Mouse (Mus musculus): ENCODE measurements around the gene Defb19.

- TF ChIP-seq USF1 (IDR thresholded peaks at IDR 0.05; ENCODE audit: low read depth, low read length) (no peak), CTCF (IDR thresholded peaks at IDR 0.05 in 2 of 3, conservative IDR thresholded peaks at IDR 0.05 in 1 of 3; ENCODE audit: control insufficient read depth in 1 of 3, insufficient read depth in 1 of 3, low read depth in 2 of 3, low read length in 3 of 3, poor library complexity in 1 of 3, severe bottlenecking in 1 of 3) (no peak), ZMIZ1 (IDR thresholded peaks at IDR 0.05; ENCODE audit: low read depth, low read length) (no peak), MEF2A (IDR thresholded peaks at IDR 0.05; ENCODE audit: extremely low read depth, insufficient replicate concordance, low read depth, low read length, poor library complexity, severe bottlenecking) (no peak), RCOR1 (IDR thresholded peaks at IDR 0.05; ENCODE audit: low read depth, low read length) (no peak), POLR2A (IDR thresholded peaks at IDR 0.05; ENCODE audit: control insufficient read depth in 1 of 2, insufficient read depth in 1 of 2, low read depth in 1 of 2, low read length in 2 of 2, poor library complexity in 1 of 2) (no peak), MAX (IDR thresholded peaks at IDR 0.05; ENCODE audit: low read length) (no peak), GATA1 (IDR thresholded peaks at IDR 0.05; ENCODE audit: low read depth, low read length) (no peak)
Measured at GRCm38 (mm10) chr2:152569038-152569437, 11.1 kb downstream of the Defb19 start, which contains the start of gene Gm17416.
